Comparison of ENCODE assay signal across 17 mouse cellular contexts in the genomic region with DNA sequence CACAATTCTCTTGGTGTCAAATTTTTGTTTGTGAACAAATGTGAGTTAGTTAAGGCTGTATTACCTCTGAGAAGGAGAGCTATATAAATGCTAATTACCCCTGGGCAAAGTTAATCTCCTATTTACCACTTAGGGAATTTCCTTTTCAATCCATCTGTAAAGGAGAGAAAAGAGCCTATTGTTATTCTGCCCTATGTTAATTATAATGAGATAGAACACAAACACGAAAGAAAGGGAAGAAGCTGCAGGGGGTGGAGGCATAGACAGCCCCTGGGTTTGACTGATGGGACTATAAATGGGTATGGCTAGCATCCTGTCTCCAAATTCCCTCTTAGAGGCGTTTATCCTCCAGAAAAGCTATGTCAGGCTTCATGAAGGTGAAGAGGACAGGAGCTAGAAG.
"Had no signal": no experiment of that assay in that cellular context is flagged by ENCODE, and none has a peak within 500 bp of the region (broad histone marks: within the 10 kb centered on the region; RNA-seq: fewer than 3 reads in every experiment).

No protein-coding gene starts in this region.

- H3K4me2 ChIP-seq: limb, embryonic 15.5 days; liver, embryonic 12.5 days; lung, embryonic 14.5 days; neural tube, embryonic 12.5 days had no signal

- H3K9me3 ChIP-seq: limb, embryonic 15.5 days; liver, embryonic 12.5 days had no signal

- H3K27ac ChIP-seq: kidney, postnatal 0 days; limb, embryonic 15.5 days; liver, embryonic 12.5 days; neural tube, embryonic 12.5 days had no signal

- H3K36me3 ChIP-seq: limb, embryonic 15.5 days; liver, embryonic 12.5 days; neural tube, embryonic 12.5 days had no signal

- DNase-seq: kidney, adult 11 months; kidney, adult 9 months; kidney, postnatal 36 days; layer of hippocampus, adult 9-11 months; layer of hippocampus, postnatal 36 days; lung, embryonic 14.5 days; lung, postnatal 10 days; lung, postnatal 4 days; right cerebral cortex, postnatal 4 days; spleen, adult 18-20 months; thymus, adult 18-20 months; thymus, postnatal 14 days had no signal

- H3K27me3 ChIP-seq: limb, embryonic 15.5 days; liver, embryonic 12.5 days; neural tube, embryonic 12.5 days had no signal

- H3K9ac ChIP-seq: limb, embryonic 15.5 days; liver, embryonic 12.5 days; lung, embryonic 14.5 days; neural tube, embryonic 12.5 days had no signal

- H3K4me3 ChIP-seq: limb, embryonic 15.5 days; liver, embryonic 12.5 days; myocyte; neural tube, embryonic 12.5 days had no signal

- ATAC-seq: liver, embryonic 12.5 days had no signal

- H3K4me1 ChIP-seq: liver, embryonic 12.5 days; neural tube, embryonic 12.5 days had no signal
